Mouse (Mus musculus): ENCODE data around the gene Lrrc8b. TPM values are rescaled to one million over a fixed set of nuclear protein-coding genes. Genes with fewer than 3 reads are reported as not detected.

Lrrc8b gene
- total RNA-seq, 2 experiments from 2014 or later = 95.6 to 97.1 TPM

- intact Hi-C loops (cut with DNase I) = no loop called here
- no peak for DNase-seq (ENCODE audit: low spot score in 2 of 2)
These were observed 119.6 kb downstream of the Lrrc8b start for GRCm38 (mm10) chr5:105535186-105535585.

- intact Hi-C loops (cut with DNase I) = no loop called here
These were observed 120.6 kb downstream of the Lrrc8b start for GRCm38 (mm10) chr5:105536172-105536571.

GRCm38 (mm10) chr5:105537101-105537723 lies 121.6 kb downstream of the Lrrc8b start:
- intact Hi-C loops (cut with DNase I) = no loop called here
- no peak for DNase-seq (ENCODE audit: low spot score in 2 of 2)

More at GRCm38 (mm10) chr5:105536172-105536571, 120.6 kb downstream of the Lrrc8b start:
- no peak for DNase-seq (ENCODE audit: low spot score in 2 of 2)

Other genes with a start within 250 kb of the Lrrc8b start
- not detected for gene Gbp10, start 176.2 kb upstream of the Lrrc8b start, total RNA-seq (2021)
- gene Gm43302, start 122.1 kb upstream of the Lrrc8b start, total RNA-seq (2021) = under 1 TPM in 1 of 2 experiments, not detected in 1; 0.34 TPM
- under 1 TPM in 1 of 2 experiments, not detected in 1; 0.57 TPM for gene Gbp6, start 122.1 kb upstream of the Lrrc8b start, total RNA-seq (2021)
- gene Lrrc8c, start 103.6 kb downstream of the Lrrc8b start, total RNA-seq (2021) = 10 to 100 TPM; 30.4 to 35.0 TPM